Mouse (Mus musculus) bone marrow, adult 2 months (tissue): Measurements from ENCODE around the gene AI481877.

ENCODE experiments used
- CTCF ChIP-seq: fragments of 200-500 bp; IDR thresholded peaks from 2 replicates; pipeline ENCODE4 v1.5.1; 2011; ENCODE audit warnings: low read length, control low read depth; ENCODE audit not compliant: control insufficient read depth, insufficient read depth
- POLR2A ChIP-seq: fragments of 200-500 bp; IDR thresholded peaks from 2 replicates; pipeline ENCODE4 v1.6.1; 2011; ENCODE audit warnings: low read depth, mild to moderate bottlenecking, control low read depth, low read length, borderline replicate concordance; ENCODE audit not compliant: control insufficient read depth

DNA sequence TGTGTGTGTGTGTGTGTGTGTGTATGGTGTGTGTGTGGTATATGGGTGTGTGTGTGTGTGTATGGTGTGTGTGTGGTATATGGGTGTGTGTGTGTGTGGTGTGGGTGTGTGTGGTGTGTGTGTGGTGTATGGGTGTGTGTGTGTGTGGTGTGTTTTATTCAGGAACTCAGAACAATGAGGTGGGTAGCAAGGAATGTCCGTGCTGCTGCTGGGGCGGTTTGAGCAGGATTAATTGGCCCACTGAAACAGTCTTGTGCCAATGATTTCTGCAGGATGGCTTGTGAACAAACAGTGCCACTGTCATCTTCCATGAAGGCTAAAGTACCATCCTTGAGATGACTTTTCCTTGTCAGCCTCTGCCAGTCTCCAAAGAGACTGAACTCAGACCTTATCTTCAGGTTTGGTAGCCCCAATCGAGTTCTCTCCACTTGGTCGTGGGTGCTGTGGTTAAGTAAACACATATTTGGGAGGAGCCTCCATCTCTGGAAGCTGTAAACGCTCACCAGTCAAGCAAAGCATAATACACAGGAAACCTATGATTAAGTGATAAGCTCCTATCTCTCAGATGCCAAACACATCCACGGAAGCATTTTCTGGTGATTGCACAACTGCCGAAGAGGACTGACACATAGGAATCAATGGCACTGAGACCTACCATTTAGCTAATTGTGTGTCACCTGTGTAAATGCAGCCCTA is 18.3 kb upstream of the AI481877 start:
- TF ChIP-seq CTCF (no peak), POLR2A (no peak)
